Mouse (Mus musculus): ENCODE data around the gene Btf3l4. TPM values are rescaled to one million over a fixed set of nuclear protein-coding genes. Genes with fewer than 3 reads are reported as not detected.

Btf3l4 gene
- polyA plus RNA-seq, 1 experiment from 2014 or later, result 249 TPM

- no peaks in the 10 kb centered on the region for H3K27me3 ChIP-seq (ENCODE audit: control insufficient read depth, insufficient read depth, low read length)
- H3K9ac ChIP-seq (ENCODE audit: low read length), result peak overlapping the region; percentile 99
- peak overlapping the region; percentile 91 for H3K4me3 ChIP-seq (ENCODE audit: low read depth, low read length)
- peaks cover 5% of the 10 kb centered on the region; the same call in 1 of the 2 replicates for H3K4me1 ChIP-seq (replicated peaks; ENCODE audit: control insufficient read depth, insufficient read depth, low read length)
- peak overlapping the region; percentile 95 for H3K27ac ChIP-seq (ENCODE audit: low read depth, low read length)
- H3K4me2 ChIP-seq (ENCODE audit: low read depth, low read length, severe bottlenecking), result peak overlapping the region; percentile 69
- DNase-seq (ENCODE audit: low spot score) (no peak), ATAC-seq (replicated peaks; ENCODE audit: low FRiP score) (no peak)
- H3K36me3 ChIP-seq (ENCODE audit: control insufficient read depth, insufficient read depth, low read length), result no peaks in the 10 kb centered on the region
- no peaks in the 10 kb centered on the region for H3K9me3 ChIP-seq (ENCODE audit: control insufficient read depth, low read length)
- WGBS, result 0% methylated on average over 7 of the region's 7 CpGs
These were observed 53.7 kb downstream of the Btf3l4 start for GRCm38 (mm10) chr4:108779763-108780056.

- H3K9ac ChIP-seq (ENCODE audit: low read length), result no peak overlapping the region
- no peaks in the 10 kb centered on the region for H3K9me3 ChIP-seq (ENCODE audit: control insufficient read depth, low read length)
- H3K4me1 ChIP-seq (replicated peaks; ENCODE audit: control insufficient read depth, insufficient read depth, low read length), result no peaks in the 10 kb centered on the region
- H3K4me3 ChIP-seq (ENCODE audit: low read depth, low read length), result no peak overlapping the region
- H3K27me3 ChIP-seq (ENCODE audit: control insufficient read depth, insufficient read depth, low read length), result no peaks in the 10 kb centered on the region
- no peak overlapping the region for H3K27ac ChIP-seq (ENCODE audit: low read depth, low read length)
- DNase-seq (ENCODE audit: low spot score) (no peak), ATAC-seq (replicated peaks; ENCODE audit: low FRiP score) (no peak)
- H3K36me3 ChIP-seq (ENCODE audit: control insufficient read depth, insufficient read depth, low read length), result no peaks in the 10 kb centered on the region
- H3K4me2 ChIP-seq (ENCODE audit: low read depth, low read length, severe bottlenecking), result no peak overlapping the region
These were observed 64.9 kb downstream of the Btf3l4 start for GRCm38 (mm10) chr4:108768527-108768926.

Other genes with a start within 250 kb of the Btf3l4 start
- 22.4 and 26.8 TPM in 2 replicates for gene Cc2d1b, start 213.7 kb downstream of the Btf3l4 start, polyA plus RNA-seq (2014; fragmentation: Nextera tagmentation; extraction: Ambion mirVana)
- gene 3110021N24Rik, start 114.0 kb downstream of the Btf3l4 start, polyA plus RNA-seq (2014; fragmentation: Nextera tagmentation; extraction: Ambion mirVana), result 1.5 and 2.1 TPM in 2 replicates
- gene Zfyve9, start 52.8 kb downstream of the Btf3l4 start, polyA plus RNA-seq (2014; fragmentation: Nextera tagmentation; extraction: Ambion mirVana), result 4.0 and 4.8 TPM in 2 replicates
- gene Txndc12, start 987 bp upstream of the Btf3l4 start, polyA plus RNA-seq (2014; fragmentation: Nextera tagmentation; extraction: Ambion mirVana), result 99.4 and 101 TPM in 2 replicates
- 46.8 and 48.9 TPM in 2 replicates for gene Kti12, start 14.2 kb upstream of the Btf3l4 start, polyA plus RNA-seq (2014; fragmentation: Nextera tagmentation; extraction: Ambion mirVana)
- gene A730015C16Rik, start 15.0 kb upstream of the Btf3l4 start, polyA plus RNA-seq (2014; fragmentation: Nextera tagmentation; extraction: Ambion mirVana), result 1.7 and 2.4 TPM in 2 replicates
- 28.9 and 34.6 TPM in 2 replicates for gene Rab3b, start 45.4 kb upstream of the Btf3l4 start, polyA plus RNA-seq (2014; fragmentation: Nextera tagmentation; extraction: Ambion mirVana)
- gene Nrd1, start 167.0 kb upstream of the Btf3l4 start, polyA plus RNA-seq (2014; fragmentation: Nextera tagmentation; extraction: Ambion mirVana), result 67.7 and 69.2 TPM in 2 replicates

All from forebrain, embryonic 11.5 days (tissue).